Mouse (Mus musculus): ENCODE results near the gene Ptcd2. TPM values are rescaled to one million over a fixed set of nuclear protein-coding genes. Genes with fewer than 3 reads are reported as not detected.

The Ptcd2 gene
- 10 to 100 TPM; 56.9 to 66.5 TPM for polyA plus RNA-seq (2017; shearing (Covaris generic))

GRCm38 (mm10) chr13:99344599-99345575 lies at the start of gene Ptcd2, which contains the start of gene Mrps27:
Gene Ptcd2, minus strand, starts transcription at chr13:99344705.
Gene Mrps27, plus strand, starts transcription at chr13:99344786.

Other genes starting within 250 kb of the Ptcd2 start
- under 1 TPM in 1 of 2 experiments, not detected in 1; 0.20 TPM for gene Zfp366, start 159.9 kb downstream of the Ptcd2 start, polyA plus RNA-seq (2017; shearing (Covaris generic))
- 10 to 100 TPM; 15.7 to 19.6 TPM for gene Mrps27, start 81 bp upstream of the Ptcd2 start, polyA plus RNA-seq (2017; shearing (Covaris generic))
- gene Map1b, start 171.8 kb upstream of the Ptcd2 start, polyA plus RNA-seq (2017; shearing (Covaris generic)), result under 1 TPM; 0.47 to 0.60 TPM

Measured in activated CD4-positive, CD25-positive, alpha-beta regulatory T cell (primary cell).